Mouse (Mus musculus): ENCODE results near the gene Rpl18.

The Rpl18 gene

DNA sequence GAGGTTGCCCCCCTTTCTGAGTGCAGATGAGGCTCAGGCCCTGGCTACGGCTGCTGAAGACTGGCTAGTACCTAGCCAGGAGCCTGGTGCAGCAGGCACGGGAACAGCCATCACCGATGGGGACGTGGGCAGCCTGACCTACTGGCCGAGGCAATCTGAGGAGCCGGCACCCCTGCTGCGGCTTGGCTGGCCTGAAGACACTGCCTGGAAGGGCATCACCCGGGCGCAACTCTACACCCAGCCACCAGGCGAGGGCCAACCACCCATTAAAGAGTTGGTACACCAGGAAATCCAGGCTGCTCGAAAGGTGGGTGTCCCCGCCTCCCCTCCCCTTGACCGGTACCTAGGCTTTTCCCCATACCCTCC, 7.1 kb downstream of the Rpl18 start:
- in situ Hi-C loops (cut with MboI; ENCODE audit: low pct_unique_long_range_greater_than_20kb in 1 of 2, low sequenced_read_pairs in 2 of 2, unreplicated experiment in 1 of 2) = no loop called here

DNA sequence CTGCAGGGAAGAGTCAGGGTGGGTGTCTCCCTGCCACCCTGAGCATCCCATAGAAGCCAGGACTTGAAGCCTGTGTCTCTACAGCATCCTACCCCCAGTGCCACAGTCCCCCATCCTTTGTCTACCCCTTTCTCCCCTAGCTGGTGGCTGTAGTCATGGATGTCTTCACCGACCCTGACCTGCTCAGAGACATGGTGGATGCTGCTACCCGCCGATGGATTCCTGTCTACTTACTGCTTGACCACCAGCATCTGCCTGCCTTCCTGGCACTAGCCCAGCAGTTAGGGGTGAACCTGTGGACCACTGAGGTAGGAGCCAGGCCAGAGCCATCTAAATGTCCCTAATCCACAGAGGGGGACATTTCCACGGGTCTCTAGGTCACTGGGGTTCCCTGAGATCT, 8.0 kb downstream of the Rpl18 start:
- in situ Hi-C loops (cut with MboI; ENCODE audit: low pct_unique_long_range_greater_than_20kb in 1 of 2, low sequenced_read_pairs in 2 of 2, unreplicated experiment in 1 of 2) = no loop called here

DNA sequence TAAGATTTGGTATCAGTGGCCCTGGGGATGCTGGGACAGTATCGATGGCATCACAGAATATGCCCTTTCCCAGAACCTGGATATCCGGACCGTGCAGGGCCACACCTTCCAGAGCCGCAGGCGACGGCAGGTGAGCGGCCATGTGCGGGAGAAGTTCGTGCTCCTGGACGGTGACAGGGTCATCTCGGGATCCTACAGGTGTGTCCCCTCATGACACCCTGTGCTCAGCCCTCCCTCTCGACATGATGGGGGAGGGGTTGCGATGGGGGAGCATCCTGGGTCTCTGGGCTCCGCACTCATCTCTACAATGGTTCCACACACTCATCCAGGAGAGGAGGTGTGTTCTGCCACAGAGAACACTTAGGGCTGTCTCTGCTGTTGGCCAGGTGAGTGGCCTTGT, 8.5 kb downstream of the Rpl18 start:
- in situ Hi-C loops (cut with MboI; ENCODE audit: low pct_unique_long_range_greater_than_20kb in 1 of 2, low sequenced_read_pairs in 2 of 2, unreplicated experiment in 1 of 2) = no loop called here

DNA sequence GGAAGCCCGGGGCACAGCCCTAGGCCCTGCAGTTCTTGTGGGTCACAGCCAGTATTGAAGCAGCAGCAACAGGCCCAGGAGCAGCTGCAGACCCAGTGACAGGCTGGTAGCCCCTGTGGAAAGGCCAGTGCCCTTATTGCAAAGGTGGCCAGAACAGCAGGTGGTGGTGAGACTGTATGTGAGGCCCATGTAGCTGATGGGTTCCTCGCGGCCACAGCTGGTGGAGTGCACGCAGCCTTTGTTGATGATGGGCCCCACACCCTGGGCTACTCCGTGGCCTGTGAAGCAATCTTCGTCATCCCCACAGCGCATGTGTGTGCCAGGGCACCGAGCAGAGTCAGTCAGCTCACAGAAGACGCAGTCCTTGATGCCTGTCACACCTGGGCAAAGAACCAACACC, 9.9 kb downstream of the Rpl18 start:
- in situ Hi-C loops (cut with MboI; ENCODE audit: low pct_unique_long_range_greater_than_20kb in 1 of 2, low sequenced_read_pairs in 2 of 2, unreplicated experiment in 1 of 2) = no loop called here

DNA sequence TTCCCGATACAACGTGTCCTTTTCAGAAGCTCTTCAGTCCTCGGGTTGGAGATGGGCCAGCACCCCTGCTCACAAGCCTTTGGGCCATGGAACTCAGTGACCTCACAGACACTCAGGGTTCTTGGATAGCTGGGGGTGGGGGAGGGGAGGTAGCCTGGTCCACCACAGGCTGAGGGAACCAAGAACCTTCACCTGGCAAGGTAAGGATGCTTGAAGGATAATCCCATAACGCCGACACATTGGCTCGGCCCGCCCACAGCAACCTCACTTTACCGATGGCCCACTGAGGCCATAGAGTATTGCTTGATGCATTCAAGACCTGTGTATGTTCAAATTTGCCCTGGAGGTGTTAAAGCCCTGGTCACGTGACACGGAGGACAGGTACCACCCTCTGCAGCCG, 10.5 kb downstream of the Rpl18 start, which contains the start of gene Spaca4:
TSS of gene Spaca4 (minus strand) at position 101 of the 400 bp plus-strand sequence.
- in situ Hi-C loops (cut with MboI; ENCODE audit: low pct_unique_long_range_greater_than_20kb in 1 of 2, low sequenced_read_pairs in 2 of 2, unreplicated experiment in 1 of 2) = no loop called here

DNA sequence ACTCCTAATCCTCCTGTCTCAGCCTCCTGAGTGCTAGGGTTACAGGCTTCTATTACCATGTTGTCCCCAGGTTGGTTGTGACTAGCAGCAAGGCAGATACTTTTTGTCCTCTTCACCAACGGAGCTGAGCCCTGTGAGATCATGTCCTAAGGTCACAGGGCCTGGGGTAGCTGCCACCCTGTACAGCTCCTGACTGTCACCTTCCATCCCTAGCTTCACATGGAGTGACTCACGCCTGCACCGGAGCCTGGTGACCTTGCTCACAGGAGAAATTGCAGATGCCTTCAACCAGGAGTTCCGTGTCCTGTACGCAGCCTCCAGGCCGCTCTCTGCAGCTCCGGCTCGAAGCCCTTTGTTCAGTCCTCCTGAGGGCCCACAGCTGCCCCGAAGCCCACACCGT, 11.2 kb downstream of the Rpl18 start:
- in situ Hi-C loops (cut with MboI; ENCODE audit: low pct_unique_long_range_greater_than_20kb in 1 of 2, low sequenced_read_pairs in 2 of 2, unreplicated experiment in 1 of 2) = no loop called here

DNA sequence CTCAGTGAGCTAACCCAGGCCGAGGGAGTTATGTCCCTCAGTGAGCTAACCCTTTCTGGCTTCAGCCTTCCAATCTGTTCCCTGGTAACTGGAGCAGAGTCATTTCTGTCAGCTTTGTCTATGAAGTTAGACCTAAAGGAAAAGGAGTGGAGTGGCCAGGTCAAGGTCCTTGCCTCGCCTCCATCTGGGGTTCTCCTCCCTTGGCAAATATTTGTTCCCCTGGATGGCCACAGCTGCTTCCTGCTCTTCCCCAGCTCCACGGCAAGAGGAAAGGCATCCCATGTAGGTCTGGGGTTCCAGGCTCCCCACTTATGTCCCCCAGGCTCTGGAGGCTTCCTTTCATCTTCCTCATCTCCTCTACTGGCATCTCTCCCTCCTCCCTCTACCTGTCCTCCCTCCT, 12.4 kb downstream of the Rpl18 start:
- in situ Hi-C loops (cut with MboI; ENCODE audit: low pct_unique_long_range_greater_than_20kb in 1 of 2, low sequenced_read_pairs in 2 of 2, unreplicated experiment in 1 of 2) = no loop called here

DNA sequence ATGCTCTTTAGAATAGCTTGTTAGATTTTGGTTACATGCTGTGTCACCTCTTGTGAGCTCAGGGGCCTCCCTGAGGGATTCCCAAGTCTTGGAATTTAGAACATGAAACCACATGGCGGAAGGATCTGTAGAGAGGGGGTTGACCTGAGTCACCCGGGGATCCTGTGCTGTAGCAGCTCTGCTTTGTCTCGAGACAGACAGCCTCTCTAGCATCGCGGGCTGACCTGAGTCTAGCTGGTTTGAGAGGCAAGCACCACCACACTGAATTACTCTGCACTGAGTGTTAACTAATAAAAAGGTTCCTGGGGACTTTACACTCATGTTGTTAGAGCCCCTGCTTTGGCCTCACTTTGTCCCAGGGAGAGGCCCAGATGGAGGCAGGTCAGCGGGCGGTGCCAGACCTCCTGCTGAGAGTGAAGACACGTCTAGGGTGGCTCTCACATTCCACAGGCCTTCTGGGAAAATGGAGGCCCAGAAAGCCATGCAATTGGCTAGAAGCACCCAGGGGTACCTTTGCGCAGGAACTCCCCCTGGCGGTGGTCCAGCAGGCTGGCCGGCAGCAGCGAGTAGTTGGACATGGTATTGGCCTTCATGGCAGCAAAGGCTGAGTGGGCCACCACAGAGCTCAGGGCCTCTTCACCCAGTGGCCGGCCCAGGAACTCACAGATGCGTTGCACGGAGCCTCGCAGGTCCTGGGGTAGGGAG, 15.6 kb downstream of the Rpl18 start:
- in situ Hi-C loops (cut with MboI; ENCODE audit: low pct_unique_long_range_greater_than_20kb in 1 of 2, low sequenced_read_pairs in 2 of 2, unreplicated experiment in 1 of 2) = loop anchor here (5.0 to 10.0 kb wide), 2 partner anchors 76 to 194 kb away; partner anchors contain the start of genes Ccdc114 (in 1 of the 2) and Emp3 (in 1 of the 2)

DNA sequence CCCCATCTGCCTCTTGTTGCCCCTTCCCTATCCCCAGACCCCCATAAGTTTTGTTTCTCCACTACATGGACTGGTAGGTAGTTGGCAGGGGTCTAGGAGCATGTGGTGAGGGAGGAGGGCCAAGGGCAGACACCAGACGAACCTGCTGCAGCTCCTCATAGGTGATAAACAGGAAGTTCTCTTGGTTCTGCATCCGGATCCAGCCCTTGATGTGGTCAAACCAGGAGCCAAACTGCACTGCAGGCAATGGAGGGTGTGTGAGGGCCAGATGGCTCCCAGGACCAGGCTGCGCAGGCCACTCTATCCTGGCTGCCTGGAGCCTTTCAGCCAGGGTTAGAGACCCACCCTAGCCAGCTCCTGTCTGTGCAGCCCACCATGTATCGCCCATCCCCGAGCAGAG, 18.2 kb downstream of the Rpl18 start:
- in situ Hi-C loops (cut with MboI; ENCODE audit: low pct_unique_long_range_greater_than_20kb in 1 of 2, low sequenced_read_pairs in 2 of 2, unreplicated experiment in 1 of 2) = loop anchor here (5.0 to 10.0 kb wide), 2 partner anchors 74 to 191 kb away; partner anchors contain the start of genes Ccdc114 (in 1 of the 2) and Emp3 (in 1 of the 2)

DNA sequence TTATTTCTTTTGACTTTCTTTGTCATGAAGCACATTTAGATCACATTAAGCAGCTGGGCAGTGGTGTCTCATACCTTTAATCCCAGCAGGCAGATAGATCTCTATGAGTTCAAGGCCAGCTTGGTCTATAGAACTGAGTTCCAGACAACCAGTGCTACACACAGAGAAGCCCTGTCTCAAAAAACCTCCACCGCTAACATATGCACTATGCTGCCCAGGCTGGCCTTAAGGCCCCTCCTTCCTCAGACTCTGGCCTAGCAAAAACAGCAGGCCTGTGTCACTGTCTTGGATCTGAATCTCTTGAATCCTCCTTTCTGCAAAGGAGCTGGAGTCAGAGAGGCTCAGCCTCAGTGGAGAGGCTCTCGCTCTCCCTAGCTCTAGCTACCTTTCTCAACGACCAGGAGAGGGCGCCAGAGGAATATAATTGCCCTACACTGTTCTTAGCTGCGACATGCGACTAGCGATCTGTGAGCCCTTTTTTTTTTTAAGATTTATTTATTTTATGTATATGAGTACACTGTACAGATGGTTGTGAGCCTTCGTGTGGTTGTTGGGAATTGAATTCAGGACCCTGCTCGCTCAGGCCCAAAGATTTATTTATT, 24.0 kb downstream of the Rpl18 start:
- in situ Hi-C loops (cut with MboI; ENCODE audit: low pct_unique_long_range_greater_than_20kb in 1 of 2, low sequenced_read_pairs in 2 of 2, unreplicated experiment in 1 of 2) = loop anchor here in 1 of 2 experiments (10.0 kb wide), 1 partner anchor 186 kb away; the partner anchor contains the start of genes Ccdc114 and Emp3

DNA sequence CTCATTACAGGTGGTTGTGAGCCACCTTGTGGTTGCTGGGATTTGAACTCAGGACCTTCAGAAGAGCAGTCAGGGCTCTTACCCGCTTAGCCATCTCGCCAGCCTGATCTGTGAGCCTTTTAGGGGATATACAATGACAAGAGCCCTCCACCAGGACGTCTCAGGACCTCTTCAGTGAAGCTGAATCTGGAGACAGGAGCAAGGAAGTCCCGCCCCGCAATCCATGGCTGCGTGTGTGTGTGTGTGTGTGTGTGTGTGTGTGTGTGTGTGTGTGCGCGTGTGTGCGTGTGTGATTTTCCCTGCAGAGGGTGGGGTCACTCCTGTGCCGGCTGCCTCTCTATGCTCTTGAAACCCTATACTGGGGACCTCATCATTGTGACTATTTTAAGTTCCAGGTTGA, 24.6 kb downstream of the Rpl18 start:
- in situ Hi-C loops (cut with MboI; ENCODE audit: low pct_unique_long_range_greater_than_20kb in 1 of 2, low sequenced_read_pairs in 2 of 2, unreplicated experiment in 1 of 2) = loop anchor here in 1 of 2 experiments (10.0 kb wide), 1 partner anchor 185 kb away; the partner anchor contains the start of genes Ccdc114 and Emp3

DNA sequence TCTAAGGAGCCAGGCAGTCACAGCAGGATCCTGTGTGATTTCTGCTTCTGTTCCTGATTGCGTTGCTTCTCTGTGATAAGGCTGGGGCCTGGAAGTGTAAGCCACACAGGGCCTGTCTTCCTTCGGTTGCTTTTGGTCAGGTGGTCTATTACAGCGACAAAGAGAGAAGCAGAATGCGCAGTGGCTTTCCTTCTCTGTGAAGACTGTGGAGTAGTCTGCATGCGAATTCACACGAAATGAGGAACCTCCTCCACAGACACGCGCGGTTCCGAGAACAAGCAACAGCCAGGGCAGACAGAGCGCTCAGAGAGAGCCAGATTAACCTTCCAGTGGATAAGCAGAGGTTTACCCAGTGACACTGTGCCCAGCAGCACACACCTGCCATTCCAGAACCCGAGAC, 26.1 kb downstream of the Rpl18 start:
- in situ Hi-C loops (cut with MboI; ENCODE audit: low pct_unique_long_range_greater_than_20kb in 1 of 2, low sequenced_read_pairs in 2 of 2, unreplicated experiment in 1 of 2) = no loop called here

DNA sequence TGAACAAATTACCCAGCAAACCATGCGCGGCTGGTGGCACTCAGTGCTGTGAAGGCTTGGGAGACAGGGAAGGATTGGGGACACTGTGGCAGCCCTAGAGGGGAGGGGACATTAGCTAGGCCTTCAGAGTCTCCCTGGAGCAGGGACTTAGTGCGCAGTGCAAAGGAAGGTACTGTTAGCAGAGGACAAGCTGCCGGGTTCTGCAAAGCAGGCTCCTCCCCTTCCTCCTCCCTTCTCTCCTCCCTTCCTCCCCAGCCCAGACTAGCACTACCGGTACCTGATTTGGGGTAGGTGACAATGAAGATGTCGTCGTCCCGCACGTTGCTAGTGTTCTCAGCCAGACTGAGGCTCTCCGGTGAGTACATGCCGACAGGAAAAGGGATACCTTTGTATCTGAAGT, 26.5 kb downstream of the Rpl18 start:
- in situ Hi-C loops (cut with MboI; ENCODE audit: low pct_unique_long_range_greater_than_20kb in 1 of 2, low sequenced_read_pairs in 2 of 2, unreplicated experiment in 1 of 2) = no loop called here

DNA sequence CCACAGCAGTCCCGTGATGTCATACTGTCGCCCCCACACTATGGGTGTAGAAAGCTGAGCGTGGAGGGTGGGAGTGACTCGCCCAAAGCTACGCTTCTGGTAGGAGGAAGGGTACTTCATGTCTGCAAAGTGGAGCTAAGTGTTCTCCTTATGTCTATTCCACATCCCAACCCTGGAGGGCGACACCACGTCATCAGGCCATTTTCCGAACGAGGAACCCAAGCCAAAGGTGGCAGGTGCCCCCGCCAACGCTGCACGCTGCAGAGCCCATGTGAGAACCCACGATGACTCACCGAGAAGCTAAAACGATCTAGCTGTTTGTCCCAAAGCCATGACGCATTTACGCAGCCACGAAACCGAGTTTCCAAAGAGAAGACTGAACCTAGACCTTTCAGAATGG, 27.1 kb downstream of the Rpl18 start:
- in situ Hi-C loops (cut with MboI; ENCODE audit: low pct_unique_long_range_greater_than_20kb in 1 of 2, low sequenced_read_pairs in 2 of 2, unreplicated experiment in 1 of 2) = no loop called here

DNA sequence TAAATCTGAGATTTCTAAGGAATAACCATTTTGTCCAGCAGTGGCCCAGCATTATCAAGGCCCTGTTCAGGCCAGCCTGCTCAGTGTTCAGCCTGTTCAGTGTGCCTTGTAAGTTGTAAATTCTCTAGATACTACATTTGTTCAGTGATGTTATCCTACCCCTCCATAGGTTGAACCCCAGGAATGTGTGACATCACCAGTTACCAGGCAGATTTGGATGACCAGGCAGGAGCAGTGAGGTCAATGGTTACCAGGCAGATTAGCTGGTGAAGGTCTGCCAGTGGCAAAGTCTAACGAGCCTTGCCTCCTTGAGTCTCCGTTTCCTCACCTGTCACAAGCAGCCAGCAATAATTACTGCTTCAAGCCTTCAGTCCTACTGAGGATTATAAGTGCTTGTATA, 29.1 kb downstream of the Rpl18 start:
- in situ Hi-C loops (cut with MboI; ENCODE audit: low pct_unique_long_range_greater_than_20kb in 1 of 2, low sequenced_read_pairs in 2 of 2, unreplicated experiment in 1 of 2) = no loop called here

DNA sequence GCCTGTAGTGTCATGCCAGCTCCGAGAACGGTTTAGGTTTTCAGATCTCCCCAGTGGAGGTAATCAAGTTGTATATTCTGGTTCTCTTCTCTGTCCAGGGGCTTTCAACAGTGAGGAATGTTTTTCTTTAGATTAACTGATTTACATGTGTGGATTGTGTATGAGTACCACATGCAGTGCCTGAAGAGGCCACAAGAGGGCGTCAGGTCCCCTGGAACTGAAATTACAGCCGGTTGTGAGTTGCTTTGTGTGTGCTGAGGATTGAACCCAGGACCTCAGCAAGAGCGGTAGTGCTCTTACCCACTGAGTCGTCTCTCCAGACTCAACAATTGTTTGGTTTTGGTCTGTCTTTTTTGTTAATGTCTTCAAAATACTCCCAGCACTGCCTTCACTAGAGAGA, 31.3 kb downstream of the Rpl18 start:
- in situ Hi-C loops (cut with MboI; ENCODE audit: low pct_unique_long_range_greater_than_20kb in 1 of 2, low sequenced_read_pairs in 2 of 2, unreplicated experiment in 1 of 2) = no loop called here

DNA sequence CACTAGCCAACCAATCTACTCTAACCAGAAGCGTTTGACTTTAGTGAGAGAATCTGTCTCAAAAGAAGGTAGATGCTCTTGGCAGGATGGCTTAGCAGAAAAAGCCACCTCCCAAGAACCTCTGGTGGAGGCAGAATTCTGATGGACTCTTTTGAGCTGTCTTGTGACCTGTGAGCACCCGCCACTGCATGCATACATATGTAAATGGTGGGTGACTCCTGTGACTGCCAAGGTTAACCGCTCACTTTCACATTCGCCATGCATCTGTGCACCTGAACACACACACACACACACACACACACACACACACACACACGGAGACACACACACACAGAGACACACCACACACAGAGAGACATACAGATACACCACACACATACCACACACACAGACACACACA, 32.2 kb downstream of the Rpl18 start:
- in situ Hi-C loops (cut with MboI; ENCODE audit: low pct_unique_long_range_greater_than_20kb in 1 of 2, low sequenced_read_pairs in 2 of 2, unreplicated experiment in 1 of 2) = no loop called here

DNA sequence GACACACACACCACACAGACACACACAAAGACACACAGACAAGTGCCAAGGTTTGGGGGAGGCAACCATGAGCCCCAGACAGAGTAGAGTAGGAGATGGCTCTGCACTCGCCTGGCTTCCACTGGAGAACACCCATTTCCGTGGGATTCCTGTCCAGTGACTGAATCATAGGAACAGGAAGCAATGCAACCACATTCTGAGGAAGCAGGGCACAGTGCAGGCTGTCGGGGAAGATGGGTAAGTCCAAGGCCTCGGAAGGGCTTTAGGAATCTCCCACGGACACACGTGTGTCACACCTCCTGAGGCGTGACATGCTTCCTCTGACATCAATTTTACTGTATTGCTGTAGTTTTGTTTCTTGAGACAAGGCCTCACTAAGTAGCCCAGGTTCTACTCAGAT, 32.9 kb downstream of the Rpl18 start:
- in situ Hi-C loops (cut with MboI; ENCODE audit: low pct_unique_long_range_greater_than_20kb in 1 of 2, low sequenced_read_pairs in 2 of 2, unreplicated experiment in 1 of 2) = no loop called here

DNA sequence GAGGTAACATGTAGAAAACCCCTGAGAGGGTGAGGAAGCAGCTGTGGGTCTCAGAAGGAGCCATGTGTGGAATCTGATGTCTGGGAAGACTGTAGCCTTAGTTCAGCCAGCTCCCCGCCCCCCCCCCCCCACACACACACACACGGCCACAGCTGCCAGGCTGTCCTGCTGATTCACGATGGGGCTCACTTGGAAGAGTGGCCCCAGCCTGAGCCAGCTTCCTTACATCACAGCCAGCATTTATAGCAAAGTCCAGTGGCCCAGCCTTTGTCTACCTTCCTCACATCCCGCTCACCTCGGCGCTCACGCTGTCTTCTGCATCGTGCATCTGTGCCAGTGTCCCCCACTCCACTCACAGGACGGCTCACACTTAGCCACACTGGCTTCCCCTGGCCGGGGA, 34.1 kb downstream of the Rpl18 start:
- in situ Hi-C loops (cut with MboI; ENCODE audit: low pct_unique_long_range_greater_than_20kb in 1 of 2, low sequenced_read_pairs in 2 of 2, unreplicated experiment in 1 of 2) = no loop called here

DNA sequence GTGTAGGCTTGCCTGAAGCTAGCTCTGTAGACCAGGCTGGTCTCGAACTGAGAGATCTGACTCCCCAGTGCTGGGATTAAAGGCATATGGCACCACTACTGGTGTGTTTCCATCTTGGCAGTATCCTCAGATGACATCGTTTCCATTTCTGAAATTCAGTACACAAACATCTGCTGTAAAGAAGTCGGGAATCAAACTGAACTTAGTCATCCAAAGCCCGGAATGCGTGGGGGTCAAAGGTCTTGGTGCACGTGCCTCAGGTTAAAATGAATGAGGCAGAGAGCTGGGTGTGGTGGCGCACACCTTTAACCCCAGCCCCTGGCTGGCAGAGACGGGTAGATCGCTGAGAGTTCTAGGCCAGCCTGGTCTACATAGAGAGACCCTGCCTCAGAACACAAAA, 34.9 kb downstream of the Rpl18 start:
- in situ Hi-C loops (cut with MboI; ENCODE audit: low pct_unique_long_range_greater_than_20kb in 1 of 2, low sequenced_read_pairs in 2 of 2, unreplicated experiment in 1 of 2) = no loop called here
